Mouse (Mus musculus) spleen, postnatal 36 days (tissue): ENCODE data around the gene Invs.
"Not testable (repeated sequence)": the region's sequence is repeated elsewhere in the genome, so short reads cannot be mapped to it uniquely, and the experiment has no call there.

ENCODE experiments used
- DNase-seq, 2 experiments: peaks; one replicate each; pipeline ENCODE4 v3.0.0; 2022; ENCODE audit warnings: low spot score in 2 of 2, mixed read lengths in 1 of 2

Gene Invs

DNA sequence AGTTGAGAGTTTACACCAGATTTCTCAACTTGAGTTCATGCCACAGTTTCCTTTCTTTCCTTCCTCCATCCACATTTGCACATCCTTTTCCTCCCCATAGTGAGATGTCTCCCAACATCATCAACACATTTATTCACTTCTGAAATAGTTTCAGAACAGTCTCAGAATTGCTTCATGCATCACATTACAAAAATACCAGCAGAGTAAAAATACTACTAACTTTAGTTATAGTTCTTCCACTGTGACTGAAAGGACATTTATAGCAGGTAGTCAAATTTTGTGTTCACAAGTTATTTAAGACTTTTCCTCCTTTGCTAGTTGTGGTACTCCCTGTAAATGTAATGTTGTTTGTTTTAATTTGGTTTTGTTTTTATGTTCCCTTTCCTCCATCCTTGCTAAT, 47.6 kb downstream of the Invs start:
- no peak for DNase-seq

DNA sequence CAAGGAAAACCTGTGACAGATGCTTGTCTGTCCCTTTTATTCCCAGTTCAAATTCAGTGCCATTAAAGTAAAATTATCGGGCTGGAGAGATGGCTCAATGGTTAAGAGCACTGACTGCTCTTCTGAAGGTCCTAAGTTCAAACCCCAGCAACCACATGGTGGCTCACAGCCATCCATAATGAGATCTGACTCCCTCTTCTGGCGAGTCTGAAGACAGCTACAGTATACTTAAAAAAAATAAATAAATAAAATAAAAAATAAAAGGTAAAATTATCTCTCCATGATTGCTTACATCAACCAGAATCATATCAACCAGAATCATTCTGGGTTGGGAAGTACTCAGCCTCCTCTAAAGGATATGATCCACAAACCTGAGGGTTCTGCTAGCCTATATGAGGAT, 48.5 kb downstream of the Invs start:
- DNase-seq: no peak

DNA sequence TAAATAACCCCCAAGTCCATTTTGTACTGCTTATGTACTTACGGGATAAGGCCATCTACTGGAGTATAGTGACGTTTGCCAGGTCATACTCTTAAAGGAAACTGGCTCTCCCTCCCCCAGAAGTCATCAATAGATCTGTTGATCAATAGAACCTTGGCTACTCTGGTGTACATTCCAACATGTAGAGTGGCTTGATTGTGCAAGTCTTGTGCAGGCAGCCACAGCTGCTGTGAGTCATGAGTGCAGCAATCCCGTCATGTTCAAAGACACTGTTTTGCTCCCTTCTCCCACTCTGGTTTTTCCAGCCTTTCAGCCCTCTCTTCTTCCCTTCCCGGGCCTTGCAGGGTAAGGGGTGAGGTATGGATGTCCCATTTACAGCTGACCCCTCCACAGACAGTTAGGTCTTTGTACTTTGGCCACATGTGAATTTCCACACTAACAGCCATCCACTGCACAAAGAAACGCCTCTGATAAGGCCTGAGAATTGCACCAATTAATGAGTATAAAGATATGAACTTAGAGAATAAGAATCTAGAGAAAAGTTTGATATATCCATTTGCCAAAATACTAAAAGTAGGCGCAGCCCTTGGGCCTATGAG, 53.0 kb downstream of the Invs start:
- no peak for DNase-seq

DNA sequence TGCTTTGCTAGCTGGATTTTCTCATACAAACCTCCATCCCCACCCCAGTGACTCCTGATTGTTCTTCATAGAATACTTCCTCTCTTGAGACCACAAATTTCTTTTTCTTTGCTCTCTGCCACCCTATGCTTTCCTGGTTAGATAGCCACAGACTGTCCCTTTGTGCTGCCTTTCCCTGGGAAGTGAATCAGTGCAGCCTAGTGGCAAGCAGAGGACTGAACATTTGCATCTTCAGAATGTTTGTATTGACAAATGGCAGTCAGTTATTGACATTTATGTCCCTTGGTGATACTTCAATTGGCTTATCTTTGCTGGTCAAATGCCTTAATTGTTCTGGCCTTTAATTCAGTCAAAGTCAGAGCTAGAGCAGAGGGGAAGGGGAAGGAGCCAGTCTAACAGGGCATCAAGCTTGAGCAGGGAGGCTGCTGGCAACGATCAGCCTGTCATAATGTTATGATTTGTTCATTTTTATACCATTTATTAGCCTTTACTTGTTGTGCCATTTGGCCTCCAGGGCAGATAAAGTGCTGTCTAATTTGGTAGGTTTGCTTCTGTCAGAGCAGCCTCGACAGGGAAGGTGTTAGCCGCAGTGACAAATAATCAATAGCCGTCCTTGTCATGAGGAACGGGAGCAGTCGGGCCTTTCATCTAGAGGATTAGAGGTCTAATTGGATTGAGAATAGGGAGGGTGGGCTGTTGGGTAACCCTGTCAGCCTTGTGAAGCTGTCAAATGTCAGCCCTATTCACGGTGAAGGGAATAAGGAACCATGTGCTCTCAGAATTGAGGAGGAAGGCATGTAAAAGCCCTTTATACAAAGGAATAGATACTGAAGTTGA, 55.6 kb downstream of the Invs start:
- DNase-seq: no peak

DNA sequence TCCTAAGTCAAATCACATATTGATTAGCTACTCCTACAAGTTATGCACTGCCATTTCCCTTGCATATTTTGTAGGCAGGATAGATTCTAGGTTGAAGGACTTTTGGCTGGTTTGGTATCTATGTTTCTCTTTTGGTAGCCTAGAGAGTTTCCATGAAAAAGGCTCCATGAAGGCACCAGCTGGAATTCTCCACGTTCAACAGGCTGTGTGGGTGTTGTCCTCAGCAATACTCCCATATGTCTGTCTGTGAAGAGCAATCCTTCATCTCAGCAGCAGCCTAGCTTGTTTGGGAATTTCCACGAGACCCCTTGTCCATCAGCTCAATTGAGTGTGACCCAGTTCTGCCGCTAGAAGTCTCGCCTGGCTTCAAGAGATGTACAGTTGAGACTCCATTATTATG, 63.1 kb downstream of the Invs start:
- DNase-seq: no peak

DNA sequence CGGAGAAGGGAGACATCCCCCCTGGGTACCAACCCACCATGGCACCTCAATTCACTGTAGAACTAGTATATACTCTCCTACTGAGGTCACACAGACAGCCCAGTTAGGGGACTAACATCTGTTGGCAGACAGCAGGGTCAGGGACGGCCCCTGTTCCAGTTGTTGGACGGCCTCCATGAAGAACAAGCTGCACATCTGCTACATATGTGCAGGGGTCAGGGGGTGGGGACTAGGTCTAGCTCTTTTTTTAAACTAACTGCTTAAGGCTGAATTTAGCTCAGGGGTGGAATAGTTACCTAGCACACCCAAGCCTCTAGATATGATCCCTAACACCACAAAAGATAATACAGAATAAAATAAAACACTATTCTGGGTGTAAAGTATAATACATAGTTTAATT, 82.8 kb downstream of the Invs start:
- DNase-seq: no peak

DNA sequence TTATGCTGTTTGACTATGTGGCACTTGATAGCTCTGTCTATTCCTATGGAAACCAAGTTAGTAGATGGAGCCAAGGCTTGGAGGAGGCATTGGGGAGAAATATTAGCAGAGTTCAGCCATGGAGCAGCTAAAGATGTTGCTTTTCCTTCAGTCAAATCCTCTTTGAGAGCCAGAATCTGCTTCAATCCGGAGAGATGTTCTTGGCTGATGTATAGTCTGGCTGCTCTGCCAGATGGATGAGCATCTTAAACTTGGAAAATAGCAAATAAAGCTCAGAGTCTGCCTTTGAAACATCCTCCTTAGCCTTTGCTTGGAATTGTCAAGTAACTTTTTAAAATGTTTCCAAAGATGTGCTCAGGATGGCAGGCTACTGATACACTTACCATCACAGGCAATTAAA, 91.5 kb downstream of the Invs start:
- DNase-seq: no peak

DNA sequence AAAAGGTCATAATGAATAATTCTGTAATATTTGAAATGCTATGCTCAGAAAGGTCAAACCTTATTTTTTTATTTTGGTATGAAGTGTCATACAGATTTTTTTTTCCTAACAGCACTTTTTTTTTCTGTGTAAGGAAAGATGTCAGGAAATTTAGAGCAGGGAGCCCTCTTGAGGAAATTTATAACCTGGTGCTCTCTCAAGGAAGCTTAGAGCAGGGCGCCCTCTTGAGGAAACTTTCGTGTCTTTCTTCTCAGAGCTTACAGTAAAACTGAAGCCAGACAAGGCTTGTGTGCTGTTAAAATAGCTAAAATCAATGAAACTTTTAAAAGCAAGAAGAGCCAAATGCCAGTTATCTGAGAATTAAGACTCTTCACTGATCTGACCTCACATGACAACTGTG, 101.4 kb downstream of the Invs start:
- peak; percentile 33 to 56 for DNase-seq

DNA sequence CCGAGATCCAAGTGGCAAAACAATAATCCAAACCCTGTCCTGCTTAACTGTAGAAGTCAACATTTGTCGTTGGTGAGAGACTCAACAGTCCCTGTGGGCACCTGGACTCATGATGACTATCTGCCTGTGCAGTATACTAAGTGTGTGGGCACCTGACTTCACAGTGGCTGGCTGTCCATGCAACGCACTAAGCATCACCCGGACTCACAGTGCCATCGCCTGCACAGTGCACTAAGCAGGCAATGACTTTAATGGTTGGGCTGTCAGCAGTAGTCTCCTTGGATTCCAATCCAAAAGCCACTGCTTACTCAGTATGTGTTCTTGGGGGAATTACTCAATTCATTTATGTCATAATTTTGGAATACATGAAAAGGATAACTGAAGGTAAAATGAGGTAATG, 102.9 kb downstream of the Invs start:
- DNase-seq: no peak

DNA sequence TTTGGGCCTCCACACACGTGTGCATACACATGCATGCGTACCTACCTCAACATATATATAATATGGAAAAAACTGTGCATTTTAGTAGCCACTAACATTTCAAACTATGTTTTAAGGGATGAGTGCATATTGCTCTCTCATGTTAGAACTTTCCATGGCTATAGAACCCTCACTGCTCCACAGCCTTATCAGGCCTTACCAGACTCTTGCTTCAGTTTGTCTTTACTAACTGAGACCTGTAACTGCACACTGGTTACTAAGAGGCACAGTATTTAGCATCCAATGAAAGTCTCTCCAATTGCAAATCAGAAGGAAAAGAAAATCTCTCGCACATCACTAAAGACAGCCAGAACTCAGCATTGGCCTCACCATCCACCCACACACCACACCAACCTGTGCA, 117.4 kb downstream of the Invs start:
- no peak for DNase-seq

DNA sequence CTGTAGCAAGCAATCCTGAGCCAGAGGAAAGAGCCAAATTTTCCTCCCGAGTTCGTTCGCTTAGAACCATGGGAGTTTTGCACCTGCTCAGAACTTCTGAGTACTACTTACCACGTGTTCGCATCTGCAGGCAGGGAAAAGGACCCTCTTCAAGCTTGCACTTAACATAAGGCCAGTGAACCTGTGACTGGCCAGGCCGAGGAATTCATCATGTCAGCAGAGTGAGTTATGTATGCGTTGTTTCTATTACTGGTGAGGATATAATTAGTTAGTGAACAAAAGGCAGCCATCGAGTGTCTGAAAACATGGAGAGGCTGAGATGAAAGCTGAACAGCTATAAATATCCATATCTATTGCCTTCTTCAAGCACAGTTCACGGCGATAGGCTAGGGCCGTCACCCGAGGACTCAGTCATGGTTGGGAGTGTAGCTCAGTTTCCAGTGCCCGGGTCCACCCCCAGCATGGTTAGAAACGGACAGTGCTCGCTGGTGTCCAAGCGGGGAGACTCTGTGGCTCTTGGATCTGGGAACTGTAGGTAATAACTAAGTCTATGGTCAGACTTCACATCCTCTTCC, 123.6 kb downstream of the Invs start:
- no peak for DNase-seq

DNA sequence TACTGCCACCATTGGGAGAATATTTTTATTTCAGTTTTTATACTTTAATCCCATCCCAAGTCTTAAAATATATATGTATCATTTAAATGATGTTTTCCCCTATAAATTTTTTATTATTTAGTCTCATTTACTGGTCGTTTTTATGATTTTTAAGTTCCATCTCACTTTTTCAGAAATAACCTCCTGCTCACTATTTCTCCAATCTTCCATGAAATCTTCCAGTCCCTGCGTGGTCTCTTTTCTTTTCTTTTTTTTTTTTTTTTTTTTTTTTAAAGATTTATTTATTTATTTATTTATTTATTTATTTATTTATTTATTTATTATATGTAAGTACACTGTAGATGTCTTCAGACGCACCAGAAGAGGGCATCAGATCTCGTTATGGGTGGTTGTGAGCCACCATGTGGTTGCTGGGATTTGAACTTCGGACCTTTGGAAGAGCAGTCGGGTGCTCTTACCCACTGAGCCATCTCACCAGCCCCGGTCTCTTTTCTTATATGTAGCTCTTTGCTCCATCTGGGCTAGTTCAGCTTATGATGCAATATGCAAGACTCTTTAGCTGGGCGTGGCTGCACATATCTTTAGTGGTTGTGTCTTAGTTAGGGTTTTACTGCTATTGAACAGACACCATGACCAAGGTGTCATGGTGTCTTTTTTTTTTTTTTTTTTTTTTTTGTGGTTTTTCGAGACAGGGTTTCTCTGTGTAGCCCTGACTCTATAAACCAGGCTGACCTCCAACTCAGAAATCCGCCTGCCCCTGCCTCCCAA, 126.3 kb downstream of the Invs start:
- not testable (repeated sequence) for DNase-seq

DNA sequence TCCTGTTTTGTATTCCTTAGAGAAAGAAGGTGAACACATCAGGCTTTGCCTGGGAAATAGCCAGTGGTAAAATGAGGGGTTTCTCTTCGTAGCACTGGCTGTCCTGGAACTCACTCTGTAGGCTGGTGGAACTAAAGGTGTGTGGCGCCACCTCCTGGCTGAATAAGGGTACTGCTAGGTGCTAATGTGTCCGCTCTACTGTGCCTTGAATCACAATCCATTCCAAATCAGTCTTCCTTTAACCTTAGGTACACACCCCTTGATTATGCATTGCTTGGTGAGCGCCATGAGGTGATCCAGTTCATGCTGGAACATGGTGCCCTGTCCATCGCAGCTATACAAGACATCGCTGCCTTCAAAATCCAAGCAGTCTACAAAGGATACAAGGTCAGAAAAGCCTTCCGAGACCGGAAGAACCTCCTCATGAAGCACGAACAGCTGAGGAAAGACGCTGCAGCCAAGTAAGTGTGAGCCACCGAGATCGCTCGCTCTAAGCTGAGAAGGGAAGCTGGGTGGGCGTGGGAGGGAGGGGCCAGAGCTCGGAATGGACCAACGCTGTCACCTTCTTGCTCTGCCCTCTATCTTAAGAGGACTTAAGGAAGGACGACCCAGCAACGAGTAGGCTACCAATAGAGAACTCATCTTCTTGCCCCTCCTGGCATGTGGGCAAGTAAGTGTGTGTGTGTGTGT, 127.9 kb downstream of the Invs start:
- DNase-seq: peak; percentile 8 to 41

DNA sequence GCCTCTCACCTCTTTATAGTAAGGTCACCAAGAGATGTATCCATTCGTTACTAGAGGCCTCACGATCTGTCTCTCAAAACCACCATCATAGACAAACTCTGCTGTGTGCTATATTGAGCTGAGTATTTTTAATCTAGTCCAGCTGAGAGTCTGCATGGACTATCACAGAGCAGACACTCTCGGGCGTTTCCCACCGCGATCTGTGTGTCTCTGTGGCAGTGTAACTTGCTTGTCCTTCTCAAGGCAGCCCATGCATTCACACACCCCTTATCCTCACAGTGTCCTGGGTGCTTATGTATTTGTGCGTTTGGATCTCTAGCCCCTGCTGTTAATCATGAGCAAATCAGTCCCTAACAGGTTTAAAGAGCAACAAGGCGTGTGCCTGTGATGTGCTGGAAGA, 133.9 kb downstream of the Invs start:
- no peak for DNase-seq

DNA sequence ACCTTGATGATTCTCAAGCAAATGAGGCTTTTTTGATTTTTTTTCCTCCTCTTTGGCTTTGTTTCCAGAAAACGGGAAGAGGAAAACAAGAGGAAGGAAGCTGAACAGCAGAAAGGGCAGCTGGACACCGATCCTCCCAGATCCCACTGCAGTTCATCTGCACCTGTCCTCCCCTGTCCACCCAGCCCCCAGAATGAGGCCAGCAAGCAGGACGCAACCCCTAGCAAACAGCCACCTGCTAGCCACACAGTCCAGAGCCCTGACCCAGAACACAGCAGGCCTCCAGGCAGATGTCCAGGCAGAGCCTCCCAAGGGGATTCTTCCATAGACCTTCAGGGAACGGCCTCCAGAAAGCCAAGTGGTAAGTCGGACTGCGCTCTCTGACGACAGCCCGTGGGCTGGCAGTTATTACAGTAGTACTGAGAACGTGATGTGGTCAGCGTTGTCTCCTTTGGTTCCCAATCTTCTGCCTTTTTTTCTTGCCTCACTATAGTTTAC, 136.3 kb downstream of the Invs start:
- no peak for DNase-seq

DNA sequence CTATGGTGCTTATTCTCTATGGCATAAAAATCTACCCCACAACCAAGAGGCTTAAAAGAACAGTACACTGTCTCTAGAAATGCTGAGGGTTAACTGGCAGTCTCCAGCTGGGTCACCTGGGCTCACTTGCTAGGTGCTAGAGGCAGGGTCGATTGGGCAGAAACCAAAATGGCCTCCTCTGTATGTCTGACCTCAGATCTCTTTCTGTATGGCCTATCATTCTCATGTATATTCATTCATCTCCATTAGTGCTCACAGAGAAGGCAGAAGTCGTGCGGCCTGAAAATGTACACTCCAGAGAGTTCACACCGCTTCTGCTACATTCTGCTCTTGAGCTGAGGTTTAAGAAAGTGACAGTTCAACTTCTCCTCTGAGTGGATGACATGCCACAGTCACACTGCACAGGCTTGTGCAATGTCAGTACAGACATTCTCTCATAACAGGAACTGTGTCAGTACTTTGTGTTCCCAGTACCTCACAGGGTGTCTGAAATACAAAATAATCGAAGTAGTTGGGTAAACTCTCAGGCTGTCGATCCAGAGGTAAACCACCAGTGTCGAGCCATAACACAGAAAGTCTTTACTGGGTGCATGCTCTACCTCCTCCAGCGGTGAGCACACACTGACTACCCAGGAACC, 139.4 kb downstream of the Invs start:
- no peak for DNase-seq

DNA sequence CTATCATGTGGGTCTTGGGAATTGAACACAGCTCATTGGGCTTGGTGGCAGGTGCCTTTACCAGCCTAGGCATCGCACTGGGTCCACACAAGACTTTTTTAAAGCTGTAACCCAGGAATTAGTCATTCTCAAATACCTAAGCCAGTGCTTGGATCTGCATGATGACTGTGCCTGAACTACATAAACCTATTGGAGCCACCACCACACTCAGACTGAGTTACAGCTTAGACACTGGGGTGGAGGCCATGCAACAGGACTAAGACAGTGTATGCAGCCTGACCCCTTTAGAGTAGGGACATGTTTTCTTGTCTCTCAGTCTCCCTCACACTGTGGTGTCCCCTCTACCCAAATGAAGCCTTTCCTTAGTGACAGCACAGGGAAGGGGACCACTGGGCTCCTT, 143.1 kb downstream of the Invs start:
- no peak for DNase-seq

DNA sequence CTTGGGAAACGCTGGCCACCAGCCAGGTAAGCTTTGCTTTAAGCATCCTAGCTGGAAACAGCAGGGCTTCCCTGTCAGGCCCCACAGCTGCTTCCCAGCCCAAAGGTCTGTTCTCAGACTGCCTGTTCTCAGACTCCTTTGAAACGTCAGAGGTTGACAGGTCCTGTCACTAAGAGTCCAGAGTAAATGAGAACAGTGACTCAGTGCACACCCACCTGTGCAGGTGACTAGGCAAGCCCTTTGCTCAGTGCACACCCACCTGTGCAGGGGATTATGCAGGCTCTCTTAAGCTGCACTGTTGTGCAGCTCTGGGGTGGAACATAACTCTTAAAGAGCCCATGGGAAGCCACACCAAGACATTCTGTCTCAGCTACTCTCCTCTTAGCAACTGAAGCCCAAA, 144.2 kb downstream of the Invs start:
- no peak for DNase-seq

DNA sequence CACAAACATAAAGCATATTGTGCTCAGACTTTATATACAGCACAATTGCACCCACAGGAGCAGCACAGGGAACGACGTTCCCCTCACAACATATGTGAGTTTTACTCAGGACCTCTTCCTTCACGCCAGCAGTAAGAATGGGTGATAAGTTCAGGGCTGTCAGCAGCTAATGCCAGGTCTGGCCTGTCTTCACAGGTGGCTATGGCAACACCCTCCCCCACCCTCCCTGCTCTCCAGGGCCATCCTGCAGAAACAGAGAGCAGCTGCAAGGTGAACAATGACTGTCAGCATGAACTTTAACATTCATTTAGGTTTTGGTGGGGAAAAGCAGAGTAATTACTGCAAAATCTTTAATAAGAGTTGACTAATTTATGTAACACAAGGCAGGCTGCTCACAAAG, 147.9 kb downstream of the Invs start:
- no peak for DNase-seq

DNA sequence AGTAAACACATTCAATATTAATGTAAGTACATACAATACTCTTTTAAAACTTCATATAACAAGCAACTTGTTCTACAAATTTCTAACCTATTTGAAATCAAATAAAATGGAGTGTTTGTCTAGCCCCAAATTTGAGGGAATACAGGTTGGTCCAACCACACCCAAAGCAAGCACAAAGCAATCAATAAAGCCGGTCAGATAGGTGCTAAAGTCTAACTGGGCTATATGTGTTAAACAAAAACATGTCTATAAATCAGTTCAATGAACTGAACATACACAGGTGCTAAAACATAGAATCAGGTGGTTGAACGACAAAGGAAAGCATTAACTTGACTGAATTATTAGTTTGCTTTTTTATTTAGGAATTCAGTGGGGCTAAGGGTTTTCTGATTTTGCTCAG, 148.5 kb downstream of the Invs start:
- no peak for DNase-seq

DNA sequence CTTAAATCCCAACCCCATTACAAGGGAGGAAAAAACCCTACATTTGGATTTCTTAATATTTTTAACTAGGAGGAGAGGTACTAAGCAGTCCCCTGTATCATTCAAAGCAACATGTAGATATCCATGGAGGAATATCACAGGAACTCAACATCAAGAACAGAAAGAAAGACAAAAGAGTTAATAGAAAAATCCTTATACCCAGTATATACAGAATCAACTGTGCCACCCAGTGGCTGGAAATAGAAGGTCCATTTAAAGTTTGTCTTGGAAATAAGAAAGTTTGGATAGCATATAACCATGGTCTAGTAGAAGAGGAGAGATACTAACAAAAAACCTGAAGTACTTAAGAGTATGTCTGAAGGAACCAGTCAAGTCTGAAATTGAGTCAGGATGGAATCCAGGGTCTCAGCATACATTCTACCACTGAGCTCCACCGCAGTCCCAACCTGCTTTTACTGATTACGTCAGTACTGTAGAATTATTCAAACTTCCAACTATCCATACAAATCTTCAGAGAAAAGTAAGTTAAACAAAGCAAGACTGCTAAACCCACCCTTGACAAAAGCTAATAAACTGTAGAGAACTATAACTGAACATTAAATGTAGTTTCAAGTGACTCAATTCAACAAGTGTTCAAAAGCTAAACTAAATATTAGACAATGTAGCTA, 174.7 kb downstream of the Invs start:
- DNase-seq: no peak
